Mouse (Mus musculus) stomach, embryonic 16.5 days (tissue): Measurements from ENCODE around the gene Prkcq. TPM values are rescaled to one million over a fixed set of nuclear protein-coding genes. Genes with fewer than 3 reads are reported as not detected.
A peak's percentile ranks its signal among the peaks of the same experiment; 100 is the strongest.

ENCODE experiments used
- ATAC-seq: fragments of 200-750 bp; cut with Nextera tagmentation; 2 replicates; pipeline ENCODE4 v1.8.0; 2017; ENCODE audit warnings: moderate number of reproducible peaks, moderate TSS enrichment; ENCODE audit not compliant: insufficient read depth, low FRiP score
- H3K27ac ChIP-seq: fragments of 300-500 bp; sonication (generic); 2 replicates; pipeline ENCODE4 v1.5.1; 2014; ENCODE audit warnings: low read length
- H3K27me3 ChIP-seq: fragments of 300-500 bp; sonication (generic); 2 replicates; pipeline ENCODE4 v1.6.1; 2014; ENCODE audit warnings: low read length, control low read depth, mixed read lengths; ENCODE audit not compliant: control insufficient read depth, insufficient read depth
- H3K36me3 ChIP-seq: fragments of 300-500 bp; sonication (generic); 2 replicates; pipeline ENCODE4 v1.6.1; 2014; ENCODE audit warnings: low read length; ENCODE audit not compliant: control insufficient read depth, insufficient read depth
- H3K4me1 ChIP-seq: fragments of 300-500 bp; sonication (generic); 2 replicates; pipeline ENCODE4 v1.6.1; 2014; ENCODE audit warnings: low read length, control low read depth, mixed read lengths; ENCODE audit not compliant: control insufficient read depth, insufficient read depth
- H3K4me2 ChIP-seq: fragments of 300-500 bp; sonication (generic); 2 replicates; pipeline ENCODE4 v1.6.1; 2014; ENCODE audit warnings: low read depth, low read length, mixed read lengths
- H3K4me3 ChIP-seq: fragments of 300-500 bp; sonication (generic); replicated peaks from 2 replicates; pipeline ENCODE4 v1.5.1; 2014; ENCODE audit warnings: mild to moderate bottlenecking, low read length
- H3K9ac ChIP-seq: fragments of 300-500 bp; sonication (generic); 2 replicates; pipeline ENCODE4 v1.6.1; 2014; ENCODE audit warnings: low read length
- H3K9me3 ChIP-seq: fragments of 300-500 bp; sonication (generic); replicated peaks from 2 replicates; pipeline ENCODE4 v1.6.1; 2016; ENCODE audit warnings: low read length, control low read depth; ENCODE audit not compliant: control insufficient read depth
- WGBS: fragments of 180-500 bp; shearing (Covaris S2); extraction: QIAGEN DNeasy Blood & Tissue Kit; methylation state at CpG from one replicate; pipeline ENCODE4 v1.1.7; 2014; 5-methylcytosine and 5-hydroxymethylcytosine counted together
- polyA plus RNA-seq: library from polyadenylated mRNA; unstranded; fragments of >200 nt; fragmentation: Nextera tagmentation; extraction: Ambion mirVana; gene quantifications from 2 replicates; pipeline ENCODE4 v1.2.1, GENCODE M21; 2015

Gene Prkcq
- polyA plus RNA-seq, 1 experiment from 2014 or later, result 2.7 TPM

- WGBS, result 30% methylated on average over 10 of the region's 10 CpGs
- Histone ChIP-seq H3K27ac (no peak overlapping the region), H3K36me3 (no peaks in the 10 kb centered on the region), H3K4me1 (no peaks in the 10 kb centered on the region), H3K4me2 (no peak overlapping the region), H3K27me3 (no peaks in the 10 kb centered on the region), H3K4me3 (no peak overlapping the region), H3K9me3 (no peaks in the 10 kb centered on the region), H3K9ac (no peak overlapping the region)
- no peak for ATAC-seq
These were observed 148.3 kb downstream of the Prkcq start for GRCm38 (mm10) chr2:11320241-11320640.

DNA sequence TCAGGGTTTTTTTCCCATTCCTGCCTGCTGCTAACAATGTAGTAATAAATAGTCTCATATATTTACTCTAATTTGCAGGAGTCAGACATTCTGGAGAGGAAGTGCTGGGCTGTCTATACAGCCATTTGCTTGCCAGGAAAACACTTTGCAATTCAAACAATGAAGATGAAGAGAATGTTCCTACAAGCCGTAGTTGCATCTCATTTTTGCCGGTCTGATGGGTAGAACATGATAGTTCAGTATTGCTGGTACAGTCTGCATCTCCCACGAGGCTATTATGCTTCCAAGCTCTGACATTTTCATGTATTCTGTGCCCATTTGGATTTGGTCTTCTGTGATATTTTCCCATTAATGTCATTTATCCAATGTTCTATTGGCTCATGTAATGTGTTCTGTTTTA is 150.5 kb downstream of the Prkcq start:
- 58% methylated on average over 3 of the region's 3 CpGs for WGBS
- ATAC-seq, result no peak
- H3K27ac ChIP-seq, result no peak overlapping the region
- H3K9me3 ChIP-seq, result no peaks in the 10 kb centered on the region
- H3K4me2 ChIP-seq, result no peak overlapping the region
- no peaks in the 10 kb centered on the region for H3K4me1 ChIP-seq
- no peaks in the 10 kb centered on the region for H3K36me3 ChIP-seq
- no peaks in the 10 kb centered on the region for H3K27me3 ChIP-seq
- no peak overlapping the region for H3K4me3 ChIP-seq
- no peak overlapping the region for H3K9ac ChIP-seq

- 53% methylated on average over 7 of the region's 7 CpGs for WGBS
These were observed 155.4 kb downstream of the Prkcq start for GRCm38 (mm10) chr2:11327280-11327679.

DNA sequence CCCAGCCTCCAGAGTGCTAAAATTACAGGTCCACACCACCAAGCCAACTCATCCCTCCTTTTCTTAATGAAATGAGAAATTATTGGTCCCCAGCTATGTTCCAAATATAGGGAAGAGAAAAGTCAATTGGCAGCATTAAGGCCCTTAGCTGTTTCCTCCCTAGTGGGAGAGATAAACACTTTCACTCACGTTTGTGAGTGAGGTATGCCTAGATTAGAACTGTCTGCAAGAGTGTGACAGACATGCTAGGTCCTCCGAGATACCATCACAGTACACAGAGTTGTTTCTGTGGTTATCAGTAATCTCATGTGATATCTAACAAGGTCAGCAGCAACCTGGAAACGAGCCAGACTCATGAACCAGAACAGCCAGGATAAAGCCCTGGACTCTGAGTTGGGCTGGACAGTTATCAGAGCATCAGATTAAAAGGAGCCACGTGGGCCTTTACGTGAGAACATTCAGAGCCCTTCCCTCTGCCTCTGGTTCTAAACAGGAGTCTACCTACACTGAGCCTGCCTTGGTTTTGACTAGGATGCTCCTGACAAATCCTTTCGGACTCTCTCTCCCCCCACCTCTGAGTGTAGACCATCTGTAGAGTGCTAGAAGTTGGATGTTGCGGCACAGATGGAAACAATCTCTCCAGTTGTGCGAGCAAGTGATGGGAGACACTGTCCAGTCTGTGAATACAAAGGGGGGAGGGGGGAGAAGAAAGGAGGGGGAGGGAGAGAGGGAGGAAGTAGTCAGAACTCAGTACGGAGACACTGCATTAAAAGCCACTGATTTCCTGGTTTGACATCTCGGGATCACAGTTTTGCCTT is 157.7 kb downstream of the Prkcq start:
- no peak overlapping the region for H3K27ac ChIP-seq
- no peak overlapping the region for H3K9ac ChIP-seq
- ATAC-seq, result 0 out of 2 replicates have a peak, but pooled peaks have one; percentile 4
- WGBS, result 30% methylated on average over 10 of the region's 10 CpGs
- H3K4me3 ChIP-seq, result no peak overlapping the region
- H3K4me1 ChIP-seq, result no peaks in the 10 kb centered on the region
- no peaks in the 10 kb centered on the region; the same call in 1 of the 2 replicates for H3K27me3 ChIP-seq
- no peaks in the 10 kb centered on the region for H3K9me3 ChIP-seq
- no peak overlapping the region for H3K4me2 ChIP-seq
- H3K36me3 ChIP-seq, result no peaks in the 10 kb centered on the region

More at GRCm38 (mm10) chr2:11327280-11327679, 155.4 kb downstream of the Prkcq start:
- Histone ChIP-seq H3K9ac (no peak overlapping the region), H3K36me3 (no peaks in the 10 kb centered on the region), H3K4me1 (no peaks in the 10 kb centered on the region), H3K4me3 (no peak overlapping the region), H3K9me3 (no peaks in the 10 kb centered on the region), H3K4me2 (no peak overlapping the region), H3K27me3 (no peaks in the 10 kb centered on the region; the same call in 1 of the 2 replicates), H3K27ac (no peak overlapping the region)
- no peak for ATAC-seq

DNA sequence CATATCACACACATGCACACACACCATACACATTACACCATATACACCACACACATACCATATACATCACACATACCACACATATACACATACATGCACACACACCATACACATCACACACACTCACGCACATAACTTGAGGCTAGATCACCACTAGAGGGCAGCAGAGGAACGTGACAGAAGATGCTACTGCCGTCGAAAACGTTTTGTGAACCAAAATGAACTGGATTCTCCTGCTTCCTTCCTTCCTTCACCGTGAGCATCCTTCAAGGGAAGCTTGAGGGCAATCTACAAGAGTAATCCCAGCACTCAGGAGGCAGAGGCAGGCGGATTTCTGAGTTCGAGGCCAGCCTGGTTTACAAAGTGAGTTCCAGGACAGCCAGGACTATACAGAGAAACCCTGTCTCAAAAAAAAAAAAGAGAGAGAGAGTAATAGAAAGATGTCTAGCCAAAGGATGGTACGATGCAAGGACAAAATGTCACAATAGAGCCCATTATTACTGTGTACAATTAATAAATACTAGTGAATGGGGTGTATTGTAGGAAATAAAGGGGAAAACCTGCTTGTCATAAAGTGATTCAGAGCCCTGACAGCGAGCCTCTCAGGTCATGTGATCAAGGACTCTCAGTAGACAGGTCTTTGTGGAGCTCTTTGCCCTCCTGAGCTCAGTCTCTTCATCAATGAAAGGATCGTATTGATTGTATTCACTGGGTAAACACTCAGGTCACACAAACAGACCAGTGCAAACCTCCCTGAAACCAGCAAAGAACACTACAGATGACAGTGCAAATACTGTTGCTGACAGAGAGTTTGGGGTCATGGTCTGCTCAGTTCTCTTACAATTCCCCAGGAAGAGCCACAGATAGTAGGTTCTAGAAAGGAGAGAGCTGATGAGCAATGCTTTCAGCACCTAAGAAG is 159.9 kb downstream of the Prkcq start:
- 17% methylated on average over 11 of the region's 11 CpGs for WGBS
- Histone ChIP-seq H3K9me3 (no peaks in the 10 kb centered on the region), H3K27ac (no peak overlapping the region), H3K27me3 (no peaks in the 10 kb centered on the region; the same call in 1 of the 2 replicates), H3K9ac (no peak overlapping the region), H3K4me3 (no peak overlapping the region), H3K4me2 (no peak overlapping the region), H3K36me3 (no peaks in the 10 kb centered on the region), H3K4me1 (no peaks in the 10 kb centered on the region)
- ATAC-seq, result peak; percentile 67; the same call in 1 of the 2 replicates

DNA sequence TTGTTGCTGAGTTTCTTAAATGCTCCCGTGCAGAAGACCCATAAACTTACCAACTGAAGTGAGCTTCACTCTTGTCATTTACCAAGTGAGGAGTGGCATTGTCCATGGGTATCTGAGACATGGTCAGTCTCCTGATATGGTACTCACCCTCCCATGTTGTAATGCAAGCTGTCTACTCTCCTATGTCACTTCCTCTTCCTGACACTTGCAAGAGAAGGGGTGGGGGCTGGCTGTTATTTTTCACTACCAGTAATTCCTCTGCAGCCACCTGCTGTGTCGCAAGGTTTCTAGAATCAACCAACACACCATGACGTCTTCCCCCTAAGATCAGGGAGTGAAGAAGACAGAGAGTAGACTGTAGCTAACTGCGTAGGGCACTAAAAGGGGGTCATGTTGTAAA is 160.6 kb downstream of the Prkcq start:
- no peaks in the 10 kb centered on the region for H3K36me3 ChIP-seq
- H3K27ac ChIP-seq, result no peak overlapping the region
- no peak for ATAC-seq
- H3K27me3 ChIP-seq, result no peaks in the 10 kb centered on the region; the same call in 1 of the 2 replicates
- H3K9ac ChIP-seq, result no peak overlapping the region
- H3K4me3 ChIP-seq, result no peak overlapping the region
- no peaks in the 10 kb centered on the region for H3K9me3 ChIP-seq
- H3K4me2 ChIP-seq, result no peak overlapping the region
- WGBS, result 68% methylated on average over 4 of the region's 4 CpGs
- H3K4me1 ChIP-seq, result no peaks in the 10 kb centered on the region

- Histone ChIP-seq H3K4me3 (no peak overlapping the region), H3K27me3 (no peaks in the 10 kb centered on the region; the same call in 1 of the 2 replicates), H3K27ac (no peak overlapping the region), H3K9ac (no peak overlapping the region), H3K4me2 (no peak overlapping the region), H3K36me3 (no peaks in the 10 kb centered on the region), H3K9me3 (no peaks in the 10 kb centered on the region), H3K4me1 (no peaks in the 10 kb centered on the region)
- 57% methylated on average over 14 of the region's 14 CpGs for WGBS
- no peak for ATAC-seq
These were observed 161.6 kb downstream of the Prkcq start for GRCm38 (mm10) chr2:11333301-11334017.

- no peak overlapping the region; the same call in 1 of the 2 replicates for H3K9ac ChIP-seq
- no peak for ATAC-seq
- no peak overlapping the region for H3K4me3 ChIP-seq
- H3K9me3 ChIP-seq, result no peaks in the 10 kb centered on the region
- H3K4me2 ChIP-seq, result no peak overlapping the region
- no peaks in the 10 kb centered on the region for H3K36me3 ChIP-seq
- H3K27me3 ChIP-seq, result no peaks in the 10 kb centered on the region
- no peaks in the 10 kb centered on the region for H3K4me1 ChIP-seq
- 41% methylated on average over 8 of the region's 8 CpGs for WGBS
- H3K27ac ChIP-seq, result no peak overlapping the region
These were observed 164.4 kb downstream of the Prkcq start for GRCm38 (mm10) chr2:11336320-11336719.
